Mouse (Mus musculus): ENCODE data around the gene Acin1. TPM values are rescaled to one million over a fixed set of nuclear protein-coding genes. Genes with fewer than 3 reads are reported as not detected.

Acin1 gene
- polyA plus RNA-seq, 1 experiment from 2014 or later, result 119 TPM

DNA sequence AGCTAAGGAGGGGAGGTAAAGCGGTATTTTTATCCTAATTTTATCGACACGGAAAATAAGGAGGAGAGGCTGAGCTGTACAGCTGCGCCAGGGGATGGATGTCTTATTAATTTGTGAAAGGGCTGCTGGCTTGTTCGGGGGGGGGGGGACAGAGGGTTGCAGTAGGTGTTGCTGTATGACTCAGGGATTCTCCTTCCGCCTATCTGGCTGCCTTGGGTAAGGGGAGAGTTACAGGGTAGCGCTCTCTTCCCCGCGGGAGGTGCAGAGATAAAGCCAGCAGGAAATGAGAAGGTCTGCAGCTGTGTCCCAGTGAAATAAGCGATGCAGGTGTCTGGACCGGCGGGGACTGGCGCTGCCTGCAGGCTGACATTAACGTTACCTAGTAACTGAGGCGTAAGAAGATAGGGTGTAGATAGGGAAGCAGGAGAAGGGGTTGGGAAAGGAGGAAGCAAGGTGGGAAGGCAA is 27.9 kb upstream of the Acin1 start:
- Histone ChIP-seq H3K4me3 (peak overlapping the region; percentile 31), H3K4me1 (peaks cover 5% of the 10 kb centered on the region), H3K36me3 (no peaks in the 10 kb centered on the region), H3K9ac (no peak overlapping the region), H3K9me3 (no peaks in the 10 kb centered on the region), H3K4me2 (peak overlapping the region; percentile 63), H3K27me3 (peaks cover 8% of the 10 kb centered on the region; the same call in 1 of the 2 replicates), H3K27ac (no peak overlapping the region)
- no peak; the same call in 1 of the 2 replicates for ATAC-seq (ENCODE audit: borderline replicate concordance, extremely low read depth, low FRiP score, low TSS enrichment)
- WGBS, result 2% methylated on average over 15 of the region's 15 CpGs

DNA sequence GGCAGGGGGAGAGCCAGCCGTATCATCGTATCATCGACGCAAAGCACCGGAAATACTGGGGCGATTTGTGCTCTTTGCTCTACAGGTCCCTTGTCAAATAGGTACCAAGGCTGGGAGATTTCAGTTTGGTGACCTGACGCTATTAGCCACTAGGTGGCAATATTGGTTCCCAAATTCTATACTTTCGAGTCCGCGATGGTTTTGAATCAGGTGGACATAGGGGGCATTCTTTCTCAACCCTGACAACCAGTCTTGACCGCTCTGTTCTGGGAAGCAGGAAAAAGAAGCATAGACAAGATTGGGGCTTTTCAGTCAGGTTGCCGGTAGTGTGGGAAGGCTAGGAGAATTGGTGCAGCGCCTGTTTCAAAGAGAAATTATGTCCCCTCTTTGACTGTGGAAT is 27.4 kb upstream of the Acin1 start:
- H3K9ac ChIP-seq, result no peak overlapping the region
- H3K4me1 ChIP-seq, result peaks cover 5% of the 10 kb centered on the region
- no peak for ATAC-seq (ENCODE audit: borderline replicate concordance, extremely low read depth, low FRiP score, low TSS enrichment)
- H3K36me3 ChIP-seq, result no peaks in the 10 kb centered on the region
- peaks cover 8% of the 10 kb centered on the region; the same call in 1 of the 2 replicates for H3K27me3 ChIP-seq
- peak overlapping the region; percentile 63 for H3K4me2 ChIP-seq
- peak overlapping the region; percentile 31 for H3K4me3 ChIP-seq
- H3K9me3 ChIP-seq, result no peaks in the 10 kb centered on the region
- no peak overlapping the region for H3K27ac ChIP-seq
- 1% methylated on average over 13 of the region's 13 CpGs for WGBS

- Histone ChIP-seq H3K9me3 (no peaks in the 10 kb centered on the region), H3K4me3 (no peak overlapping the region), H3K36me3 (no peaks in the 10 kb centered on the region), H3K4me1 (peaks cover 5% of the 10 kb centered on the region), H3K27me3 (peaks cover 8% of the 10 kb centered on the region; the same call in 1 of the 2 replicates), H3K4me2 (no peak overlapping the region), H3K27ac (no peak overlapping the region), H3K9ac (no peak overlapping the region)
- 50% methylated on average over 8 of the region's 8 CpGs for WGBS
- ATAC-seq (ENCODE audit: borderline replicate concordance, extremely low read depth, low FRiP score, low TSS enrichment), result no peak
These were observed 26.1 kb upstream of the Acin1 start for GRCm38 (mm10) chr14:54712861-54713260.

GRCm38 (mm10) chr14:54712074-54712473 is 25.3 kb upstream of the Acin1 start, which contains the start of gene Cebpe:
Gene Cebpe (minus strand): TSS chr14:54712174.
- H3K9me3 ChIP-seq, result no peaks in the 10 kb centered on the region
- no peak within 1 kb of the TSS for H3K4me3 ChIP-seq
- H3K4me1 ChIP-seq, result peaks cover 5% of the 10 kb centered on the region
- H3K4me2 ChIP-seq, result no peak within 1 kb of the TSS
- 73% methylated on average over 7 of the region's 7 CpGs for WGBS
- no peaks in the 10 kb centered on the region for H3K36me3 ChIP-seq
- no peak for ATAC-seq (ENCODE audit: borderline replicate concordance, extremely low read depth, low FRiP score, low TSS enrichment)
- no peak within 1 kb of the TSS for H3K9ac ChIP-seq
- no peak within 1 kb of the TSS for H3K27ac ChIP-seq
- H3K27me3 ChIP-seq, result peaks cover 8% of the 10 kb centered on the region; the same call in 1 of the 2 replicates

GRCm38 (mm10) chr14:54709054-54709453 is 22.3 kb upstream of the Acin1 start:
- H3K27ac ChIP-seq, result no peak overlapping the region
- no peak overlapping the region for H3K4me3 ChIP-seq
- no peak for ATAC-seq (ENCODE audit: borderline replicate concordance, extremely low read depth, low FRiP score, low TSS enrichment)
- no peaks in the 10 kb centered on the region; the same call in 1 of the 2 replicates for H3K27me3 ChIP-seq
- no peaks in the 10 kb centered on the region for H3K9me3 ChIP-seq
- no peak overlapping the region for H3K4me2 ChIP-seq
- H3K4me1 ChIP-seq, result no peaks in the 10 kb centered on the region; the same call in 1 of the 2 replicates
- H3K36me3 ChIP-seq, result no peaks in the 10 kb centered on the region
- no peak overlapping the region for H3K9ac ChIP-seq
- WGBS, result 71% methylated on average over 9 of the region's 9 CpGs

DNA sequence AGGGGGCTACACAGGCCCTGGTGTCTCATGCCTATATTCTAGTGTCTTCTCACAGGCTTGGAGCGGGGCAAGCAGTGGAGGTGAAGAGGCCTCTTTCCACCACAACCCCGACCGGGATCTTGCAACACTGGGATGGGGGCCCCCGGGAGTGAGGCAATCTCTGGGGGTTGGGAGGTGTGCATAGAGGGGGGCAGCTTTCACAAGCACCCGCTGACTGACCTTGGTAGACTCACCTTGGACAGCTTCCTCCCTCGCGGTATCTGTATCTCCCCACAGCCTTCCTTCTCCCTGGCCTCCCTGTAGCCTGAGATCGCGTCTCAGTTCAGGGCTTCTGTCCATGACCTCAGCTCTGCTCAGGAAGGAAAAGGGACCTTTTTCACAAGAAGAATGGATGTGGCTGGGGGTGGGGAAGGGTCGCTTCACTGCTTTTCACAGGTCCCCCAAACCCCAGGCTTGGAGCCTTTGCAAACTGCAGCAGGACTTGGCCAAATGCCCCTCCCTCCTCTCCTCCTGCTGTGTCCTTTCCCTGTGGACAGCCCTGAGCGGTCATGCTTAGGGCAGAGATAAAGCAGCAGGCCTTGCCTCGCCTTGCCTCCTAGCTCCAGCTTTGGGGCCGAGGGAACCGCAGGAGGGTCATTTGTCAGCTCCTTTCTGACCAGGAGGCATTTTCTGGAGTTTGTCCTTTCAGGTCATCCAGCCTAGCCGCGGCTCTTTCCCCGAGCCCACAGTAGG is 20.0 kb upstream of the Acin1 start:
- H3K9me3 ChIP-seq, result no peaks in the 10 kb centered on the region
- H3K27ac ChIP-seq, result no peak overlapping the region
- H3K36me3 ChIP-seq, result no peaks in the 10 kb centered on the region
- ATAC-seq (ENCODE audit: borderline replicate concordance, extremely low read depth, low FRiP score, low TSS enrichment), result no peak
- H3K4me1 ChIP-seq, result no peaks in the 10 kb centered on the region
- no peak overlapping the region for H3K4me3 ChIP-seq
- WGBS, result 50% methylated on average over 15 of the region's 17 CpGs
- peaks cover 3% of the 10 kb centered on the region; the same call in 1 of the 2 replicates for H3K27me3 ChIP-seq
- no peak overlapping the region for H3K9ac ChIP-seq
- H3K4me2 ChIP-seq, result no peak overlapping the region

GRCm38 (mm10) chr14:54705844-54706243 is 19.1 kb upstream of the Acin1 start:
- no peaks in the 10 kb centered on the region for H3K36me3 ChIP-seq
- no peak overlapping the region for H3K9ac ChIP-seq
- H3K27me3 ChIP-seq, result peaks cover 3% of the 10 kb centered on the region; the same call in 1 of the 2 replicates
- ATAC-seq (ENCODE audit: borderline replicate concordance, extremely low read depth, low FRiP score, low TSS enrichment), result no peak; the same call in 1 of the 2 replicates
- 20% methylated on average over 5 of the region's 5 CpGs for WGBS
- no peak overlapping the region for H3K4me2 ChIP-seq
- no peaks in the 10 kb centered on the region for H3K4me1 ChIP-seq
- H3K4me3 ChIP-seq, result no peak overlapping the region
- H3K27ac ChIP-seq, result no peak overlapping the region
- H3K9me3 ChIP-seq, result no peaks in the 10 kb centered on the region

DNA sequence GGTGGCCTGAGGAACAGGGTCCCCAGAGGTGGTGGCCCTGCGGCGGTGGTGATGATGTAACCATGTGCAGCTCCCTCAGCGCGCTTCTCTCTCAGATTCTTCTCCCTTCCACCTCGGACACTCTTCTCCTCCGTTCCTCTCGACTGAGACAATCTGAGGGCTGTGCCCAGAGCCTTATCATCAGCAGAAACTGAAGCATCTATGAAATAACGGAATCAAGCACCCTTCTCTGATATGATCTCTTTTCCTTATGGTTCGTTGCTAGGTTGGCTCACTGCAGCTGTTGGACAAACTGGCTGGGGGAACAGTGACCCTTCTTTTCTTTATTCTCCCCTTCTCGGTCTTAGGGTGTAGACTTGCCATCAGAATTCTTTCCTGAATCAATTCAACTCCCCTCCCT is 16.5 kb upstream of the Acin1 start:
- Histone ChIP-seq H3K9ac (no peak overlapping the region), H3K27me3 (peaks cover 3% of the 10 kb centered on the region; the same call in 1 of the 2 replicates), H3K27ac (no peak overlapping the region), H3K4me3 (no peak overlapping the region), H3K4me1 (no peaks in the 10 kb centered on the region), H3K36me3 (no peaks in the 10 kb centered on the region), H3K9me3 (no peaks in the 10 kb centered on the region), H3K4me2 (no peak overlapping the region)
- 47% methylated on average over 10 of the region's 10 CpGs for WGBS
- ATAC-seq (ENCODE audit: borderline replicate concordance, extremely low read depth, low FRiP score, low TSS enrichment), result no peak

DNA sequence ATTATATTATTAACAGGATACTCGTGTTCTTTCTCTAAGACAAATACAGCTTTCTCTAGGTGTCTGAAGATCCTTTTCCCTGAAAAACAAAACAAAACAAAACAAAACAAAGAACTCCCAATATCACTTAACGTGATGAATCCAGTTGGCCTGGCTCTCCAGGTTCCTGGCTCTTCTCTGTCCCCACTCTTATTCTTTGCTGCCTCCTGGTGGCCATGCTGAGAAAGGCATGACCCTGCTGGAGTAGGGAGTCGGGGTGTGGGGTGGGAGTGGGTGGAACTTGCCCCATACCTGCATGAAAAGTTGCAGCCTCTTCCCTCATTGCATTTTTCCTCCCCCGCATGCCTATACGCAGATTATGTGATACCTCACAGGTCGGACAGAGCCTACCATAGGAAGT is 14.6 kb upstream of the Acin1 start:
- Histone ChIP-seq H3K4me1 (no peaks in the 10 kb centered on the region), H3K4me3 (no peak overlapping the region), H3K9me3 (no peaks in the 10 kb centered on the region), H3K36me3 (no peaks in the 10 kb centered on the region), H3K4me2 (no peak overlapping the region), H3K9ac (no peak overlapping the region), H3K27ac (no peak overlapping the region), H3K27me3 (peaks cover 3% of the 10 kb centered on the region; the same call in 1 of the 2 replicates)
- 0 out of 2 replicates have a peak, but pooled peaks have one; percentile 24 for ATAC-seq (ENCODE audit: borderline replicate concordance, extremely low read depth, low FRiP score, low TSS enrichment)
- 2% methylated on average over 6 of the region's 6 CpGs for WGBS

DNA sequence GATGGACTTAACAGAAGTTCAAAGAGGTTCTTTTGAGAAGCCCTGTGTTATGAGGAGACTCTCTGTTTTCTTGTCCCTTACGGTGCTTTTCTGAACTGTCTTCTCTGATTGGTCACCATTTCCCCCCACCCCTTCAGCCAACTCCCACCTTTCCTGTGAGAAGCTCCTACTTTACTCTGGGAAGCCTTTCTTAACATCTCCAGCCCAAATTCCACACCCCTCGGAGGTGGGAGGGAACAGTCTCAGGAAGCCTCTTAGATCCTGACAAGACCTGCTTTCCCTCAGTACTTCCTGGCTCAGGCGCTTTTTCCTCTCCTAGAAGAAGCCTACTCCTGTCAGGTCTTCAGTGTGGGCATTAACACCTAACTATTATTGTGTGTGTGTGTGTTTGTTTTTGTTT is 12.9 kb upstream of the Acin1 start:
- no peak for ATAC-seq (ENCODE audit: borderline replicate concordance, extremely low read depth, low FRiP score, low TSS enrichment)
- Histone ChIP-seq H3K9me3 (no peaks in the 10 kb centered on the region), H3K27me3 (0 out of 2 replicates have a peak, but pooled peaks cover 3% of the 10 kb centered on the region), H3K4me1 (no peaks in the 10 kb centered on the region), H3K27ac (no peak overlapping the region), H3K36me3 (no peaks in the 10 kb centered on the region), H3K9ac (no peak overlapping the region), H3K4me3 (no peak overlapping the region), H3K4me2 (no peak overlapping the region)
- 35% methylated on average over 3 of the region's 3 CpGs for WGBS

DNA sequence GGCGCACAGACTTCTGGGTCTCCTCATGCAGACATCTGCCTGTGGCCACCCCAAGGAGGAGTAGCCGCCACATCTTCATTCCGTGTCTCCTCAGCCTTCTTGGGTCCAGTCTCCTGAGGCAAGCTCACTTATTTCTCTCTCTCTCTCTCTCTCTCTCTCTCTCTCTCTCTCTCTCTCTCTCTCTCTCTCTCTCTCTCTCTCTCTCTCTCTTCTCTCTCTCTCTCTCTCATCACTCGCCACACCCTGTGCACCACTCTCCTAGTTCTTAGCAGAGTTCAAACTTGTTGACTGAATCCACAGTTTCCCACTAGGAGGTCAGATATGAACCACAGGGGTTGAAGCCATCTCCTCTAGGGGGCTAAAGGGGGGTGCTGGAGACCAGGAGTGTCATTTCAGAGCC is 12.0 kb upstream of the Acin1 start, which contains the start of gene Gm29776:
Gm29776 (minus strand) TSS at position 101 of the 400 bp plus-strand sequence.
- Histone ChIP-seq H3K4me1 (no peaks in the 10 kb centered on the region), H3K4me3 (no peak within 1 kb of the TSS), H3K9me3 (no peaks in the 10 kb centered on the region), H3K36me3 (peaks cover 1% of the 10 kb centered on the region; the same call in 1 of the 2 replicates), H3K4me2 (no peak within 1 kb of the TSS), H3K27ac (no peak within 1 kb of the TSS), H3K27me3 (0 out of 2 replicates have a peak, but pooled peaks cover 3% of the 10 kb centered on the region), H3K9ac (no peak within 1 kb of the TSS)
- no peak for ATAC-seq (ENCODE audit: borderline replicate concordance, extremely low read depth, low FRiP score, low TSS enrichment)
- 32% methylated on average over 4 of the region's 4 CpGs for WGBS

DNA sequence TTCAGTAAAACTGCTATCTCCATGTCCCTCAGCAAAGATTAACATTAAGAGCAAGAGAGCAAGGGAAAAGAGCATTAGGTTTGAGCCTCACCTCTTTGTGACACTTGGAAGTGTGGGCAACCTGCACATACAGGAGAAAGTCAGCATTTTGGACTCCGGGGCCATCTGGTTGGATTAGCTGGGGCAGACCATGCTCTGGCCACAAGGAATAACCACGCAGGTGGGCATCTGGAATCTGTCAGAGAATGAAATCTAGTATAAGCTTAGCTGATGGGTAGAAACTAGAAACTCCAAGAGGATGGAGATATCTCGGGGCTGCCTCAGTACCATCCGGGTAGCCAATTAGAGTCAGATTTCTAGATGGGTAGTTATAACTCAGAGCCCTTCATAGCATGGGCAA is 10.0 kb upstream of the Acin1 start:
- Histone ChIP-seq H3K4me1 (no peaks in the 10 kb centered on the region), H3K9me3 (no peaks in the 10 kb centered on the region), H3K4me3 (no peak overlapping the region), H3K9ac (no peak overlapping the region), H3K36me3 (peaks cover 14% of the 10 kb centered on the region; the same call in 1 of the 2 replicates), H3K27ac (no peak overlapping the region), H3K4me2 (no peak overlapping the region), H3K27me3 (no peaks in the 10 kb centered on the region)
- 86% methylated on average over 4 of the region's 4 CpGs for WGBS
- no peak for ATAC-seq (ENCODE audit: borderline replicate concordance, extremely low read depth, low FRiP score, low TSS enrichment)
